Mouse (Mus musculus) liver, postnatal 0 days (tissue): ENCODE measurements around the gene Glyctk. TPM values are rescaled to one million over a fixed set of nuclear protein-coding genes. Genes with fewer than 3 reads are reported as not detected.
"Not testable (repeated sequence)": the region's sequence is repeated elsewhere in the genome, so short reads cannot be mapped to it uniquely, and the experiment has no call there.

Experiments
- ATAC-seq: fragments of 200-750 bp; cut with Nextera tagmentation; 2 replicates; pipeline ENCODE4 v1.8.0; 2017; ENCODE audit warnings: mild to moderate bottlenecking, moderate library complexity
- DNase-seq: peaks from one replicate; pipeline ENCODE4 v3.0.0-alpha.2; 2016
- H3K27ac ChIP-seq: fragments of 300-500 bp; sonication (generic); 2 replicates; pipeline ENCODE4 v1.5.1; 2014; ENCODE audit warnings: antibody characterized with exemption, moderate library complexity, mild to moderate bottlenecking, low read depth
- H3K27me3 ChIP-seq: fragments of 300-500 bp; sonication (generic); 2 replicates; pipeline ENCODE4 v1.6.1; 2014; ENCODE audit warnings: low read length, control low read depth, mixed read lengths; ENCODE audit not compliant: insufficient read depth
- H3K36me3 ChIP-seq: fragments of 300-500 bp; sonication (generic); replicated peaks from 2 replicates; pipeline ENCODE4 v1.6.1; 2014; ENCODE audit warnings: mild to moderate bottlenecking, control low read depth, low read length, moderate library complexity, mixed read lengths; ENCODE audit not compliant: insufficient read depth
- H3K4me1 ChIP-seq: fragments of 300-500 bp; sonication (generic); 2 replicates; pipeline ENCODE4 v1.6.1; 2014; ENCODE audit warnings: antibody characterized with exemption, mild to moderate bottlenecking, control low read depth; ENCODE audit not compliant: insufficient read depth
- H3K4me2 ChIP-seq: fragments of 300-500 bp; sonication (generic); 2 replicates; pipeline ENCODE4 v1.6.1; 2014; ENCODE audit warnings: low read depth, mild to moderate bottlenecking, low read length, moderate library complexity, mixed read lengths
- H3K4me3 ChIP-seq: fragments of 300-500 bp; sonication (generic); 2 replicates; pipeline ENCODE4 v1.5.1; 2014; ENCODE audit warnings: low read depth, low read length
- H3K9ac ChIP-seq: fragments of 300-500 bp; sonication (generic); replicated peaks from 2 replicates; pipeline ENCODE4 v1.6.1; 2014; ENCODE audit warnings: mild to moderate bottlenecking, moderate library complexity
- H3K9me3 ChIP-seq: fragments of 300-500 bp; sonication (generic); 2 replicates; pipeline ENCODE4 v1.6.1; 2016; ENCODE audit warnings: mild to moderate bottlenecking, control low read depth, low read length, mixed read lengths
- CTCF ChIP-seq: sonication (generic); IDR thresholded peaks from 2 replicates; pipeline ENCODE4 v1.5.1; 2016; ENCODE audit warnings: antibody characterized with exemption, low read depth
- EP300 ChIP-seq: IDR thresholded peaks from 2 replicates; pipeline ENCODE4 v1.6.1; 2016; ENCODE audit warnings: antibody characterized with exemption, low read depth, mild to moderate bottlenecking
- WGBS: fragments of 180-500 bp; shearing (Covaris S2); extraction: QIAGEN DNeasy Blood & Tissue Kit; methylation state at CpG from one replicate; pipeline ENCODE4 v1.1.7; 2014; ENCODE audit not compliant: insufficient replicate concordance; 5-methylcytosine and 5-hydroxymethylcytosine counted together
- polyA plus RNA-seq: library from polyadenylated mRNA; unstranded; fragments of >200 nt; fragmentation: Nextera tagmentation; extraction: Ambion mirVana; gene quantifications from 2 replicates; pipeline ENCODE4 v1.2.1, GENCODE M21; 2015

The Glyctk gene
- polyA plus RNA-seq, 1 experiment from 2014 or later = 46.5 TPM

DNA sequence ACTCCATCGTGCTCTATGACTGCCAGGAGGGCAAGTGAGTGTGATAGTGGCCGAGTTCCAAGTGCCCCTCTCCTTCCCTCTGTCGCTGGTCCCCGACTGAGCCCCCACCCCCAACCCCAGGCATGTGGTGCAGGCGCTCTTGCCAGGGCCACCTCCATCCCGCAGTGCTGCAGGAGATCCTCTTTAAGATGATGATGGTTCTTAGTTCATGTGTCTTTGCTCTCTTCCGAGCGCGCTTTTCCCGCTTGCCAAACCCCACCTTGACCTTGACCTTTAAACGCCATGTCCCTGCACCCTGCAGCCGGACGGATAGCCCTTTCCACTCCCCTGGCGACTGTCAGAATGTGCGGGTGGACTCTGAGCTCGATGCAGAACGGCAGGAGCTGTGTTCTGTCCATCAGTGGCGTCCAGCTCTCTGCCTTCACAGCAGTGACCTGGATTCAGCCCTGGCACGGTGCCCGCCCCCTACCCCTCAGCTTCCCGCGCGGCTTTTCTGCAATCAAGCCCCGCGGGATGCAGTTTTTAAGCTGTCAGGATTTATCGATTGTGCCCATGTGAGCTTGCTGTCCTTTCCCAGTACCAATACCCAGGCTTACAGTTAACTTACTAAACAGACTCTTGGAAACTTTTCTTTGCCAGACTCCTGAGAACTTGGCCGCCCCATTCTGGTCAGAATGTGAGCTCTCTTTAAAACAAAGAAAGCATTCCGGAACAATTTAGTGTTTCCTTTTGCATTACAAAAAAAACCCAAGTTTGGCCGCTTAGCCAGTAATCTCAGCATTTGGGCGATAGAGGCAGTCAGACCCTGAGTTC is 13.6 kb upstream of the Glyctk start:
- DNase-seq = peak; percentile 82
- peaks cover 41% of the 10 kb centered on the region for H3K4me1 ChIP-seq
- under 1% methylated on average over 30 of the region's 30 CpGs for WGBS
- peak overlapping the region; percentile 92 for H3K4me2 ChIP-seq
- peaks cover 12% of the 10 kb centered on the region for H3K36me3 ChIP-seq
- H3K27ac ChIP-seq = peak overlapping the region; percentile 95
- H3K9ac ChIP-seq = peak overlapping the region; percentile 83
- ATAC-seq = peak; percentile 67
- no peaks in the 10 kb centered on the region for H3K9me3 ChIP-seq
- no peaks in the 10 kb centered on the region for H3K27me3 ChIP-seq
- H3K4me3 ChIP-seq = peak overlapping the region; percentile 78
- TF ChIP-seq EP300 (no peak), CTCF (no peak)

DNA sequence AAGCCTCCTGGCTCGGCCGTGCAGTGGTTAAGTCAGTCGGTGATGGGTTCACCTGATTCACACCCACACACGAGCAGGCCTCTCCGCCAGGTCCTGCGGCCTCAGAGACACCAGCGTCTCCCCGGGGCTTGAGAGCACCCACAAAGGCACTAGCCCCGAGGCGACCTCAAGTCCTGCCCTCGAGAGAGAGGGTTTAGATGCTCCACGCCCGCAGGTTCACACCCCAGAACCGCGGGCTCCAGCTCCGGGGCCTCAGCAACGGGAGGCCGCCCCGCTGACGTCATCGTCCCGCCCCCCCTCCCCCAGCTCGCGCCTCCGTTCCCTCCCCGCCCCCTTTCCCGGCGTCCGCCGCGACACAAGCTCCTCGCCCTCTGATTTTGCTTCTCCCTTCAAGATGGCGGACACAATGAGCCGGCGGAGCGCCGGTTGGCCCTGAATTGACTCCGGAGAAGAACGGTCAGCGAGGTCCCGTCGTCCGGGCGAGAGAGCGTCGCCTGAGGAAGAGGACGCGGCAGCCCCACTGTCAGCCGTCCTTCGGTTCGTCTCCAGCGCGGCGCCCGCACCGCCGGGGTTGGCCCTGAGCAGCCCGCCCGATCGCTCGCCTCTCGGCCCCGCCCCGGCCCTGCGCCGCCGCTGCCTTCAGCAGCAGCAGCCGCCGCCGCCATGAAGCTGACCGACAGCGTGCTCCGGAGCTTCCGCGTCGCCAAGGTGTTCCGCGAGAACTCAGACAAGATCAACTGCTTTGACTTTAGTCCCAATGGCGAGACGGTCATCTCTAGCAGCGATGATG is 12.8 kb upstream of the Glyctk start, which contains the start of gene Wdr82:
TSS of gene Wdr82 (plus strand) at position 373 of the 790 bp plus-strand sequence.
- Histone ChIP-seq H3K9me3 (no peaks in the 10 kb centered on the region), H3K36me3 (peaks cover 4% of the 10 kb centered on the region; the same call in 1 of the 2 replicates), H3K4me3 (peak within 1 kb of the TSS; percentile 78), H3K27ac (peak within 1 kb of the TSS; percentile 95), H3K4me2 (peak within 1 kb of the TSS; percentile 92), H3K27me3 (no peaks in the 10 kb centered on the region), H3K9ac (peak within 1 kb of the TSS; percentile 83), H3K4me1 (peaks cover 36% of the 10 kb centered on the region)
- TF ChIP-seq CTCF (no peak), EP300 (no peak)
- DNase-seq (peak; percentile 97), ATAC-seq (peak; percentile 90)
- under 1% methylated on average over 75 of the region's 81 CpGs for WGBS

DNA sequence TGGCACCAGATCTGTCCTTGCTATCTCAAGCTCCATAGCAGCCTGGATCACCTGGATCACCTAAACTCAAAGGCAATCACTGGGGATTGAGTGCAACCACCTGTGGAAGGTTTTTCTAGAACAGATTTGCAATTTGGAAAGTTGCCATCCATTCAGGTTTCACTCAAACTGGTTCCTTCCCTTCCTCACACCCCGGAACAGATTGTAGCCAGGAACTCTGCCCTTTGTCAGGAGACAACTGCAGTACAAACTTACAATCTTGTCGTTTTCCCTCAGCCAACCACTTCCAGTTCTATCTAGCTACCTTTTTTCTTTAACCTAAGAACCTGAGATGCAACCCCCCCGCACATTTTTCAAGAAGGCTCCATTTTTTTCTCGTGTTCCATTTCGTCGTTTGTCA is 12.0 kb upstream of the Glyctk start:
- Histone ChIP-seq H3K4me1 (peaks cover 31% of the 10 kb centered on the region), H3K27me3 (no peaks in the 10 kb centered on the region), H3K9me3 (no peaks in the 10 kb centered on the region), H3K36me3 (0 out of 2 replicates have a peak, but pooled peaks cover 2% of the 10 kb centered on the region), H3K4me3 (no peak overlapping the region), H3K4me2 (peak overlapping the region; percentile 92), H3K27ac (no peak overlapping the region), H3K9ac (no peak overlapping the region)
- no peak for TF ChIP-seq EP300
- ATAC-seq = no peak
- no peak for DNase-seq
- 41% methylated on average over 6 of the region's 6 CpGs for WGBS

DNA sequence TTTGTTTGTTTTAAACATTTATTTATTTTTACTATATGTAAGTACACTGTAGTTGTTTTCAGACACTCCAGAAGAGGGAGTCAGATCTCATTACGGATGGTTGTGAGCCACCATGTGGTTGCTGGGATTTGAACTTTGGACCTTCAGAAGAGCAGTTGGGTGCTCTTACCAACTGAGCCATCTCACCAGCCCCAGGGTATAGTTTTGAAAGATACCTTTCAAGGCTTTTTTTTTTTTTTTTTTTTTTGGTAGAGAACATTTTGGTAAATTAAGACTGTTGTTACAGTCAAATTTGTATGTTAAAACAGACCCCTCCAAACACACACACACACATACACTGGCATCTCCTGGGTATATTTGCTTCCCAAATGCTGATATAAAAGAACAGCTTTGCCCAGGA is 11.1 kb upstream of the Glyctk start:
- peaks cover 26% of the 10 kb centered on the region for H3K4me1 ChIP-seq
- not testable (repeated sequence) for H3K4me3 ChIP-seq, ATAC-seq, H3K9ac ChIP-seq, H3K36me3 ChIP-seq, H3K9me3 ChIP-seq, H3K27me3 ChIP-seq, H3K4me2 ChIP-seq, DNase-seq, H3K27ac ChIP-seq
- TF ChIP-seq CTCF = 0 out of 2 replicates have a peak, but pooled peaks have one; percentile 7
- 65% methylated on average over 1 of the region's 1 CpGs for WGBS

DNA sequence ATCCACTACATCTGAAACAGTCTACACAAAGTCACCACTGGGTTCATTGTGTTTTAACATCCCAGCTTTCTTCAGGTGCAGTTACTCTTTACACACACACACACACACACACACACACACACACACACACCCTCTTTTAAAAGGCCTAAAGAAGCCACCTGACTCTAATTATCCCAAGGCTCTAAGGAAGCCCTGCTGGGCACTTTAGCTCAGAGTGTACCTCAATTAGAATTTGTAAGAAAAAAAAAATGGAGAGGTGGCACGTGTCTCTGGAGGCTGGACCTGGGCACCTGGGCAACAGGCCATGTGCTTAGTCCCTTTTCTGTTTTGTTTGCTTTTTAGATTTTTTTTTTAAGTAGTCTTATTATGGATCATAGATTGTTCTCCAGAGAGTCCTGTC is 9.8 kb upstream of the Glyctk start:
- TF ChIP-seq CTCF (no peak), EP300 (no peak)
- no peak for ATAC-seq
- Histone ChIP-seq H3K4me2 (no peak overlapping the region), H3K4me1 (peaks cover 15% of the 10 kb centered on the region), H3K27ac (no peak overlapping the region), H3K9ac (no peak overlapping the region), H3K27me3 (no peaks in the 10 kb centered on the region), H3K4me3 (no peak overlapping the region), H3K9me3 (no peaks in the 10 kb centered on the region), H3K36me3 (no peaks in the 10 kb centered on the region)
- whole genome bisulfite sequencing = 56% methylated on average over 1 of the region's 1 CpGs
- no peak for DNase-seq

DNA sequence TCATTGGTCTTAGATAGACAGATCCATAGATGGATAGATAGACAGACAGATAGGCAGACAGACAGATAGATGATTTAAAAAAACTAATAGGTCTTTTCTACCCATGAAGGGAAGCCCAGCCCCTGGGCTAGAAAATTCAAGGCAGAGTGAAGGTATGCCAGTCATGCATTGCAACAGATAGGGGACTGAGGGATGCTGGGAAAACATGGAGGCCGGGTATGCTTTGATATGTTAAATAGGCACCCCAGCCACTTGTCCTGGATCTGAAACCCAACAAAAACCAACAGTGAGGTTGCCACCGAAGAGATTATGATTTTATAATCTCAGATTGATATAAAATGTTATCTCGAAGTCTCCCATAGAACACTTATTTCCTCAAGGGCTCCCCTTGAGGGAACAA is 9.3 kb upstream of the Glyctk start:
- no peaks in the 10 kb centered on the region for H3K9me3 ChIP-seq
- H3K4me3 ChIP-seq = no peak overlapping the region
- no peak for TF ChIP-seq EP300
- TF ChIP-seq CTCF = no peak
- no peaks in the 10 kb centered on the region for H3K27me3 ChIP-seq
- WGBS = 72% methylated on average over 3 of the region's 3 CpGs
- H3K9ac ChIP-seq = no peak overlapping the region
- H3K4me2 ChIP-seq = no peak overlapping the region
- no peak overlapping the region for H3K27ac ChIP-seq
- peaks cover 15% of the 10 kb centered on the region for H3K4me1 ChIP-seq
- DNase-seq (no peak), ATAC-seq (no peak)
- H3K36me3 ChIP-seq = no peaks in the 10 kb centered on the region
